Mouse (Mus musculus) kidney, embryonic 15.5 days (tissue): ENCODE measurements around the gene Arhgap25. TPM values are rescaled to one million over a fixed set of nuclear protein-coding genes. Genes with fewer than 3 reads are reported as not detected.
"Not testable (repeated sequence)": the region's sequence is repeated elsewhere in the genome, so short reads cannot be mapped to it uniquely, and the experiment has no call there.

Source experiments
- ATAC-seq: fragments of 200-750 bp; cut with Nextera tagmentation; replicated peaks from 2 replicates; pipeline ENCODE4 v1.8.0; 2017; ENCODE audit warnings: moderate TSS enrichment; ENCODE audit not compliant: low FRiP score
- H3K27ac ChIP-seq: fragments of 300-500 bp; sonication (generic); 2 replicates; pipeline ENCODE4 v1.5.1; 2015; ENCODE audit warnings: mild to moderate bottlenecking, inconsistent platforms
- H3K27me3 ChIP-seq: fragments of 300-500 bp; sonication (generic); 2 replicates; pipeline ENCODE4 v1.6.1; 2015; ENCODE audit warnings: inconsistent platforms
- H3K36me3 ChIP-seq: fragments of 300-500 bp; sonication (generic); 2 replicates; pipeline ENCODE4 v1.6.1; 2015; ENCODE audit warnings: inconsistent platforms
- H3K4me1 ChIP-seq: fragments of 300-500 bp; sonication (generic); 2 replicates; pipeline ENCODE4 v1.6.1; 2015; ENCODE audit warnings: inconsistent platforms
- H3K4me2 ChIP-seq: fragments of 300-500 bp; sonication (generic); 2 replicates; pipeline ENCODE4 v1.6.1; 2015; ENCODE audit warnings: moderate library complexity, mild to moderate bottlenecking, inconsistent platforms
- H3K4me3 ChIP-seq: fragments of 300-500 bp; sonication (generic); replicated peaks from 2 replicates; pipeline ENCODE4 v1.5.1; 2015; ENCODE audit warnings: mild to moderate bottlenecking, inconsistent platforms
- H3K9ac ChIP-seq: fragments of 300-500 bp; sonication (generic); 2 replicates; pipeline ENCODE4 v1.6.1; 2015; ENCODE audit warnings: mild to moderate bottlenecking, inconsistent platforms
- H3K9me3 ChIP-seq: fragments of 300-500 bp; sonication (generic); replicated peaks from 2 replicates; pipeline ENCODE4 v1.6.1; 2016; ENCODE audit warnings: inconsistent platforms
- WGBS: fragments of 180-500 bp; shearing (Covaris S2); methylation state at CpG from one replicate; pipeline ENCODE4 v1.1.7; 2015; ENCODE audit warnings: mixed read lengths; 5-methylcytosine and 5-hydroxymethylcytosine counted together
- polyA plus RNA-seq: library from polyadenylated mRNA; unstranded; fragments of >200 nt; fragmentation: Nextera tagmentation; extraction: Ambion mirVana; gene quantifications from 2 replicates; pipeline ENCODE4 v1.2.1, GENCODE M21; 2015

Gene Arhgap25
- polyA plus RNA-seq: 5.2 and 6.0 TPM in 2 replicates

- H3K9me3 ChIP-seq: no peaks in the 10 kb centered on the region
- no peaks in the 10 kb centered on the region for H3K27me3 ChIP-seq
- 65% methylated on average over 14 of the region's 14 CpGs for WGBS
- H3K4me1 ChIP-seq: 0 out of 2 replicates have a peak, but pooled peaks cover 2% of the 10 kb centered on the region
- H3K27ac ChIP-seq: no peak within 1 kb of the TSS
- no peak within 1 kb of the TSS for H3K4me3 ChIP-seq
- H3K9ac ChIP-seq: no peak within 1 kb of the TSS
- ATAC-seq: no peak
- H3K36me3 ChIP-seq: no peaks in the 10 kb centered on the region
- H3K4me2 ChIP-seq: no peak within 1 kb of the TSS
Measured at GRCm38 (mm10) chr6:87532953-87533710, at the start of gene Arhgap25. Arhgap25 (minus strand) TSS chr6:87533259.

GRCm38 (mm10) chr6:87582456-87582855 lies 49.4 kb upstream of the Arhgap25 start:
- WGBS: 65% methylated on average over 6 of the region's 6 CpGs
- Histone ChIP-seq H3K4me3 (no peak overlapping the region), H3K4me2 (no peak overlapping the region), H3K27ac (0 out of 2 replicates have a peak overlapping the region, but pooled peaks have one; percentile 19), H3K27me3 (no peaks in the 10 kb centered on the region), H3K9me3 (no peaks in the 10 kb centered on the region), H3K36me3 (no peaks in the 10 kb centered on the region), H3K4me1 (peaks cover 18% of the 10 kb centered on the region), H3K9ac (no peak overlapping the region)
- ATAC-seq: no peak

GRCm38 (mm10) chr6:87581581-87581980 lies 48.5 kb upstream of the Arhgap25 start:
- no peak overlapping the region for H3K4me2 ChIP-seq
- no peaks in the 10 kb centered on the region for H3K9me3 ChIP-seq
- no peak overlapping the region for H3K27ac ChIP-seq
- H3K9ac ChIP-seq: no peak overlapping the region
- H3K4me3 ChIP-seq: no peak overlapping the region
- H3K27me3 ChIP-seq: no peaks in the 10 kb centered on the region
- H3K36me3 ChIP-seq: no peaks in the 10 kb centered on the region
- H3K4me1 ChIP-seq: peaks cover 15% of the 10 kb centered on the region
- WGBS: 92% methylated on average over 18 of the region's 18 CpGs
- ATAC-seq: no peak

GRCm38 (mm10) chr6:87581071-87581470 lies 48.0 kb upstream of the Arhgap25 start:
- no peaks in the 10 kb centered on the region for H3K9me3 ChIP-seq
- no peaks in the 10 kb centered on the region for H3K36me3 ChIP-seq
- no peak overlapping the region for H3K9ac ChIP-seq
- 79% methylated on average over 15 of the region's 15 CpGs for WGBS
- no peaks in the 10 kb centered on the region for H3K27me3 ChIP-seq
- no peak overlapping the region for H3K4me3 ChIP-seq
- ATAC-seq: no peak
- H3K4me1 ChIP-seq: peaks cover 19% of the 10 kb centered on the region
- no peak overlapping the region for H3K4me2 ChIP-seq
- H3K27ac ChIP-seq: no peak overlapping the region

- H3K4me1 ChIP-seq: peaks cover 12% of the 10 kb centered on the region
- H3K4me3 ChIP-seq: no peak overlapping the region
- no peaks in the 10 kb centered on the region for H3K36me3 ChIP-seq
- H3K9ac ChIP-seq: no peak overlapping the region
- no peak overlapping the region for H3K27ac ChIP-seq
- WGBS: 26% methylated on average over 9 of the region's 9 CpGs
- no peaks in the 10 kb centered on the region for H3K9me3 ChIP-seq
- 0 out of 2 replicates have a peak, but pooled peaks have one; percentile 41 for ATAC-seq
- no peaks in the 10 kb centered on the region for H3K27me3 ChIP-seq
- H3K4me2 ChIP-seq: no peak overlapping the region
Measured at GRCm38 (mm10) chr6:87578247-87578646, 45.2 kb upstream of the Arhgap25 start.

- Histone ChIP-seq H3K36me3 (no peaks in the 10 kb centered on the region), H3K27me3 (no peaks in the 10 kb centered on the region), H3K9me3 (no peaks in the 10 kb centered on the region), H3K27ac (peak overlapping the region; percentile 73), H3K4me2 (no peak overlapping the region), H3K4me1 (peaks cover 12% of the 10 kb centered on the region), H3K9ac (no peak overlapping the region), H3K4me3 (no peak overlapping the region)
- ATAC-seq: peak; percentile 70
- 28% methylated on average over 4 of the region's 4 CpGs for WGBS
Measured at GRCm38 (mm10) chr6:87576648-87577330, 43.7 kb upstream of the Arhgap25 start.

- H3K9me3 ChIP-seq, H3K36me3 ChIP-seq, H3K27me3 ChIP-seq, H3K9ac ChIP-seq, H3K4me2 ChIP-seq, ATAC-seq, H3K4me3 ChIP-seq, H3K27ac ChIP-seq: not testable (repeated sequence)
- H3K4me1 ChIP-seq: peaks cover 18% of the 10 kb centered on the region
Measured at GRCm38 (mm10) chr6:87571863-87572262, 38.8 kb upstream of the Arhgap25 start.

GRCm38 (mm10) chr6:87567686-87568593 lies 34.9 kb upstream of the Arhgap25 start:
- Histone ChIP-seq H3K27me3 (no peaks in the 10 kb centered on the region), H3K4me3 (no peak overlapping the region), H3K9ac (no peak overlapping the region), H3K9me3 (no peaks in the 10 kb centered on the region), H3K36me3 (no peaks in the 10 kb centered on the region), H3K4me1 (peaks cover 11% of the 10 kb centered on the region), H3K4me2 (no peak overlapping the region), H3K27ac (peak overlapping the region; percentile 39)
- 51% methylated on average over 9 of the region's 9 CpGs for WGBS
- peak; percentile 76 for ATAC-seq

- no peak for ATAC-seq
- no peaks in the 10 kb centered on the region for H3K9me3 ChIP-seq
- H3K4me1 ChIP-seq: peaks cover 11% of the 10 kb centered on the region
- 65% methylated on average over 5 of the region's 5 CpGs for WGBS
- H3K36me3 ChIP-seq: no peaks in the 10 kb centered on the region
- no peak overlapping the region for H3K4me3 ChIP-seq
- H3K27me3 ChIP-seq: no peaks in the 10 kb centered on the region
- no peak overlapping the region for H3K9ac ChIP-seq
- no peak overlapping the region for H3K4me2 ChIP-seq
- H3K27ac ChIP-seq: no peak overlapping the region
Measured at GRCm38 (mm10) chr6:87565166-87565565, 32.1 kb upstream of the Arhgap25 start.

GRCm38 (mm10) chr6:87564356-87564755 lies 31.3 kb upstream of the Arhgap25 start:
- no peak overlapping the region for H3K4me2 ChIP-seq
- no peak overlapping the region for H3K4me3 ChIP-seq
- WGBS: 91% methylated on average over 4 of the region's 4 CpGs

GRCm38 (mm10) chr6:87553724-87554123 lies 20.7 kb upstream of the Arhgap25 start:
- Histone ChIP-seq H3K9ac (no peak overlapping the region), H3K4me1 (no peaks in the 10 kb centered on the region), H3K4me3 (no peak overlapping the region), H3K27me3 (no peaks in the 10 kb centered on the region), H3K9me3 (no peaks in the 10 kb centered on the region), H3K27ac (no peak overlapping the region), H3K36me3 (no peaks in the 10 kb centered on the region), H3K4me2 (no peak overlapping the region)
- WGBS: 79% methylated on average over 3 of the region's 3 CpGs
- ATAC-seq: no peak

More at GRCm38 (mm10) chr6:87564356-87564755, 31.3 kb upstream of the Arhgap25 start:
- Histone ChIP-seq H3K27ac (no peak overlapping the region), H3K27me3 (no peaks in the 10 kb centered on the region), H3K9ac (no peak overlapping the region), H3K36me3 (no peaks in the 10 kb centered on the region), H3K4me1 (peaks cover 11% of the 10 kb centered on the region), H3K9me3 (no peaks in the 10 kb centered on the region)
- ATAC-seq: no peak
